Mouse (Mus musculus) neural tube, embryonic 11.5 days (tissue): ENCODE data around the gene Tmem63c. TPM values are rescaled to one million over a fixed set of nuclear protein-coding genes. Genes with fewer than 3 reads are reported as not detected.

Experiments used
- ATAC-seq: fragments of 200-750 bp; cut with Nextera tagmentation; 2 replicates; pipeline ENCODE4 v1.8.0; 2017; ENCODE audit warnings: moderate number of reproducible peaks, mild to moderate bottlenecking, moderate TSS enrichment, moderate library complexity; ENCODE audit not compliant: insufficient read depth, low FRiP score, low TSS enrichment
- DNase-seq: peaks from one replicate; pipeline ENCODE4 v3.0.0-alpha.2; 2015; ENCODE audit warnings: low spot score
- H3K27ac ChIP-seq: fragments of 300-500 bp; sonication (generic); 2 replicates; pipeline ENCODE4 v1.5.1; 2014; ENCODE audit warnings: low read depth, mild to moderate bottlenecking, low read length
- H3K27me3 ChIP-seq: fragments of 300-500 bp; sonication (generic); 2 replicates; pipeline ENCODE4 v1.6.1; 2014; ENCODE audit warnings: mild to moderate bottlenecking, low read length, mixed read lengths; ENCODE audit not compliant: control insufficient read depth, insufficient read depth
- H3K36me3 ChIP-seq: fragments of 300-500 bp; sonication (generic); 2 replicates; pipeline ENCODE4 v1.6.1; 2014; ENCODE audit warnings: mild to moderate bottlenecking, low read length, moderate library complexity, mixed read lengths; ENCODE audit not compliant: control insufficient read depth, insufficient read depth
- H3K4me1 ChIP-seq: fragments of 300-500 bp; sonication (generic); 2 replicates; pipeline ENCODE4 v1.6.1; 2014; ENCODE audit warnings: low read length, mixed read lengths; ENCODE audit not compliant: control insufficient read depth, insufficient read depth
- H3K4me2 ChIP-seq: fragments of 300-500 bp; sonication (generic); 2 replicates; pipeline ENCODE4 v1.6.1; 2014; ENCODE audit warnings: low read depth, mild to moderate bottlenecking, moderate library complexity
- H3K4me3 ChIP-seq: fragments of 300-500 bp; sonication (generic); 2 replicates; pipeline ENCODE4 v1.5.1; 2014; ENCODE audit warnings: low read depth, low read length
- H3K9ac ChIP-seq: fragments of 300-500 bp; sonication (generic); 2 replicates; pipeline ENCODE4 v1.6.1; 2014; ENCODE audit warnings: mild to moderate bottlenecking, low read length
- H3K9me3 ChIP-seq: fragments of 300-500 bp; sonication (generic); 2 replicates; pipeline ENCODE4 v1.6.1; 2016; ENCODE audit warnings: low read length; ENCODE audit not compliant: control insufficient read depth
- WGBS: fragments of 180-500 bp; shearing (Covaris S2); extraction: QIAGEN DNeasy Blood & Tissue Kit; methylation state at CpG from one replicate; pipeline ENCODE4 v1.1.7; 2014; 5-methylcytosine and 5-hydroxymethylcytosine counted together
- polyA plus RNA-seq: library from polyadenylated mRNA; unstranded; fragments of >200 nt; fragmentation: Nextera tagmentation; extraction: Ambion mirVana; gene quantifications from 2 replicates; pipeline ENCODE4 v1.2.1, GENCODE M21; 2014

Gene Tmem63c
- polyA plus RNA-seq, 1 experiment from 2014 or later: 0.74 TPM

- no peak overlapping the region for H3K4me2 ChIP-seq
- no peaks in the 10 kb centered on the region for H3K9me3 ChIP-seq
- H3K9ac ChIP-seq: no peak overlapping the region
- no peaks in the 10 kb centered on the region; the same call in 1 of the 2 replicates for H3K27me3 ChIP-seq
- 30% methylated on average over 13 of the region's 16 CpGs for WGBS
- peak; percentile 72 for DNase-seq
- H3K4me3 ChIP-seq: no peak overlapping the region
- no peaks in the 10 kb centered on the region for H3K36me3 ChIP-seq
- no peak overlapping the region for H3K27ac ChIP-seq
- no peak for ATAC-seq
- H3K4me1 ChIP-seq: no peaks in the 10 kb centered on the region
These were observed 31.7 kb downstream of the Tmem63c start for GRCm38 (mm10) chr12:87052661-87053321.

- no peaks in the 10 kb centered on the region; the same call in 1 of the 2 replicates for H3K27me3 ChIP-seq
- ATAC-seq (no peak), DNase-seq (no peak)
- no peak overlapping the region for H3K9ac ChIP-seq
- no peaks in the 10 kb centered on the region for H3K4me1 ChIP-seq
- H3K36me3 ChIP-seq: no peaks in the 10 kb centered on the region
- H3K4me2 ChIP-seq: no peak overlapping the region
- WGBS: 76% methylated on average over 7 of the region's 7 CpGs
- no peak overlapping the region for H3K4me3 ChIP-seq
- H3K27ac ChIP-seq: no peak overlapping the region
- no peaks in the 10 kb centered on the region for H3K9me3 ChIP-seq
These were observed 33.7 kb downstream of the Tmem63c start for GRCm38 (mm10) chr12:87054873-87055272.

GRCm38 (mm10) chr12:87057066-87057465 lies 35.9 kb downstream of the Tmem63c start:
- H3K9ac ChIP-seq: no peak overlapping the region
- WGBS: 75% methylated on average over 17 of the region's 17 CpGs
- DNase-seq (no peak), ATAC-seq (no peak)
- H3K9me3 ChIP-seq: no peaks in the 10 kb centered on the region
- H3K36me3 ChIP-seq: no peaks in the 10 kb centered on the region
- no peaks in the 10 kb centered on the region; the same call in 1 of the 2 replicates for H3K27me3 ChIP-seq
- no peak overlapping the region for H3K4me2 ChIP-seq
- no peak overlapping the region for H3K27ac ChIP-seq
- H3K4me1 ChIP-seq: no peaks in the 10 kb centered on the region
- H3K4me3 ChIP-seq: no peak overlapping the region

GRCm38 (mm10) chr12:87065446-87065845 lies 44.3 kb downstream of the Tmem63c start:
- 91% methylated on average over 11 of the region's 11 CpGs for WGBS
- H3K4me3 ChIP-seq: no peak overlapping the region

GRCm38 (mm10) chr12:87066429-87066828 lies 45.3 kb downstream of the Tmem63c start:
- DNase-seq: no peak
- 86% methylated on average over 5 of the region's 5 CpGs for WGBS
- Histone ChIP-seq H3K4me1 (no peaks in the 10 kb centered on the region), H3K4me3 (no peak overlapping the region), H3K36me3 (no peaks in the 10 kb centered on the region), H3K9me3 (no peaks in the 10 kb centered on the region), H3K27me3 (no peaks in the 10 kb centered on the region), H3K9ac (no peak overlapping the region), H3K27ac (no peak overlapping the region), H3K4me2 (no peak overlapping the region)
- no peak for ATAC-seq

More at GRCm38 (mm10) chr12:87065446-87065845, 44.3 kb downstream of the Tmem63c start:
- DNase-seq (no peak), ATAC-seq (no peak)
- no peaks in the 10 kb centered on the region for H3K36me3 ChIP-seq
- no peak overlapping the region for H3K4me2 ChIP-seq
- H3K4me1 ChIP-seq: no peaks in the 10 kb centered on the region
- no peak overlapping the region for H3K27ac ChIP-seq
- H3K9me3 ChIP-seq: no peaks in the 10 kb centered on the region
- no peak overlapping the region for H3K9ac ChIP-seq
- no peaks in the 10 kb centered on the region for H3K27me3 ChIP-seq

GRCm38 (mm10) chr12:87070520-87070919 lies 49.4 kb downstream of the Tmem63c start:
- no peaks in the 10 kb centered on the region for H3K27me3 ChIP-seq
- no peaks in the 10 kb centered on the region for H3K4me1 ChIP-seq
- H3K4me3 ChIP-seq: no peak overlapping the region
- WGBS: 82% methylated on average over 5 of the region's 5 CpGs
- no peaks in the 10 kb centered on the region for H3K9me3 ChIP-seq
- H3K27ac ChIP-seq: no peak overlapping the region
- DNase-seq: no peak
- H3K36me3 ChIP-seq: no peaks in the 10 kb centered on the region
- no peak overlapping the region for H3K9ac ChIP-seq
- no peak for ATAC-seq
- H3K4me2 ChIP-seq: no peak overlapping the region

- H3K27ac ChIP-seq: no peak overlapping the region
- no peak overlapping the region for H3K4me3 ChIP-seq
- DNase-seq: no peak
- H3K27me3 ChIP-seq: no peaks in the 10 kb centered on the region
- H3K9ac ChIP-seq: no peak overlapping the region
- ATAC-seq: no peak
- H3K36me3 ChIP-seq: no peaks in the 10 kb centered on the region
- H3K4me1 ChIP-seq: no peaks in the 10 kb centered on the region
- H3K9me3 ChIP-seq: no peaks in the 10 kb centered on the region
- no peak overlapping the region for H3K4me2 ChIP-seq
- WGBS: 91% methylated on average over 2 of the region's 2 CpGs
These were observed 55.5 kb downstream of the Tmem63c start for GRCm38 (mm10) chr12:87076610-87077009.

GRCm38 (mm10) chr12:87082797-87083196 lies 61.7 kb downstream of the Tmem63c start:
- no peak overlapping the region for H3K9ac ChIP-seq
- H3K4me1 ChIP-seq: no peaks in the 10 kb centered on the region
- no peak for DNase-seq
- H3K4me2 ChIP-seq: no peak overlapping the region
- no peaks in the 10 kb centered on the region for H3K36me3 ChIP-seq
- WGBS: 83% methylated on average over 8 of the region's 8 CpGs
- no peaks in the 10 kb centered on the region for H3K9me3 ChIP-seq
- no peaks in the 10 kb centered on the region for H3K27me3 ChIP-seq
- ATAC-seq: no peak
- no peak overlapping the region for H3K4me3 ChIP-seq
- no peak overlapping the region for H3K27ac ChIP-seq

- ATAC-seq (no peak), DNase-seq (no peak)
- Histone ChIP-seq H3K9ac (no peak overlapping the region), H3K36me3 (no peaks in the 10 kb centered on the region), H3K9me3 (no peaks in the 10 kb centered on the region), H3K27ac (no peak overlapping the region), H3K4me1 (no peaks in the 10 kb centered on the region), H3K4me3 (no peak overlapping the region), H3K27me3 (no peaks in the 10 kb centered on the region), H3K4me2 (no peak overlapping the region)
- 67% methylated on average over 7 of the region's 7 CpGs for WGBS
These were observed 66.1 kb downstream of the Tmem63c start for GRCm38 (mm10) chr12:87087236-87087635.
